Mouse (Mus musculus): ENCODE measurements around the gene Itgb4. TPM values are rescaled to one million over a fixed set of nuclear protein-coding genes. Genes with fewer than 3 reads are reported as not detected.

The Itgb4 gene
- polyA plus RNA-seq, 1 experiment from 2014 or later: 0.77 TPM

DNA sequence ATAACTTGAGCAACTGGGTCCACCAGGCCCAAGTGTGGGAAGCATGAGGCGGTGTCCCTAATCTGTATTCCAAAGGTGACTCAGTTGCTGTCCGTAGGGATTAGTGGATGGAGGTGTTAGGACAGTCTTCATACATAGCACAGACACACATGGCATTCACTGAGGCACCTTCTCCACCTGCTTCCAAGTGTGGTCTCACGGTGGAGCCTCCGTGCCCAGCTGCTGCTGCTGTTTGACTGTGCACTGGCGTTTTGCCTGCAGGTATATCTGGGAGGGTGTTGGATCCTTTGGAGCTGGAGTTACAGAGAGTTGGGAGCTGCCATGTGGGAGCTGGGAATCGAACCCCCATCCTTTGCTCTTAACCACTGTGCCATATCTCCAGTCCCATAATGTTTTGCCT lies 60.1 kb downstream of the Itgb4 start:
- 90% methylated on average over 6 of the region's 6 CpGs for WGBS
- no peak overlapping the region for H3K4me2 ChIP-seq
- H3K4me3 ChIP-seq (ENCODE audit: low read depth, low read length): no peak overlapping the region
- ATAC-seq (replicated peaks; ENCODE audit: low FRiP score) (no peak), DNase-seq (ENCODE audit: low spot score) (no peak)
- no peaks in the 10 kb centered on the region for H3K9me3 ChIP-seq (ENCODE audit: control insufficient read depth, low read length)
- H3K36me3 ChIP-seq (ENCODE audit: control insufficient read depth, insufficient read depth, low read length): peaks cover 9% of the 10 kb centered on the region; the same call in 1 of the 2 replicates
- H3K27me3 ChIP-seq (replicated peaks; ENCODE audit: control insufficient read depth, insufficient read depth, low read length): no peaks in the 10 kb centered on the region
- H3K9ac ChIP-seq (ENCODE audit: low read depth, low read length): no peak overlapping the region; the same call in 1 of the 2 replicates
- peaks cover 6% of the 10 kb centered on the region; the same call in 1 of the 2 replicates for H3K4me1 ChIP-seq (replicated peaks; ENCODE audit: control insufficient read depth, insufficient read depth, low read length)
- no peak overlapping the region for H3K27ac ChIP-seq (ENCODE audit: low read depth, low read length)

- no peak for DNase-seq (ENCODE audit: low spot score)
- Histone ChIP-seq H3K9ac (ENCODE audit: low read depth, low read length) (no peak overlapping the region), H3K4me1 (replicated peaks; ENCODE audit: control insufficient read depth, insufficient read depth, low read length) (peaks cover 2% of the 10 kb centered on the region; the same call in 1 of the 2 replicates), H3K36me3 (ENCODE audit: control insufficient read depth, insufficient read depth, low read length) (peaks cover 17% of the 10 kb centered on the region), H3K27me3 (replicated peaks; ENCODE audit: control insufficient read depth, insufficient read depth, low read length) (no peaks in the 10 kb centered on the region), H3K27ac (ENCODE audit: low read depth, low read length) (no peak overlapping the region), H3K4me3 (ENCODE audit: low read depth, low read length) (no peak overlapping the region), H3K4me2 (no peak overlapping the region), H3K9me3 (ENCODE audit: control insufficient read depth, low read length) (no peaks in the 10 kb centered on the region; the same call in 1 of the 2 replicates)
- ATAC-seq (replicated peaks; ENCODE audit: low FRiP score): no peak
- 93% methylated on average over 3 of the region's 3 CpGs for WGBS
These were observed 62.2 kb downstream of the Itgb4 start for GRCm38 (mm10) chr11:116036671-116037070.

- Histone ChIP-seq H3K36me3 (ENCODE audit: control insufficient read depth, insufficient read depth, low read length) (peaks cover 22% of the 10 kb centered on the region), H3K9me3 (ENCODE audit: control insufficient read depth, low read length) (no peaks in the 10 kb centered on the region; the same call in 1 of the 2 replicates), H3K4me3 (ENCODE audit: low read depth, low read length) (no peak overlapping the region), H3K27me3 (replicated peaks; ENCODE audit: control insufficient read depth, insufficient read depth, low read length) (no peaks in the 10 kb centered on the region), H3K4me1 (replicated peaks; ENCODE audit: control insufficient read depth, insufficient read depth, low read length) (no peaks in the 10 kb centered on the region), H3K9ac (ENCODE audit: low read depth, low read length) (no peak overlapping the region), H3K27ac (ENCODE audit: low read depth, low read length) (no peak overlapping the region), H3K4me2 (no peak overlapping the region)
- DNase-seq (ENCODE audit: low spot score) (no peak), ATAC-seq (replicated peaks; ENCODE audit: low FRiP score) (no peak)
- 93% methylated on average over 9 of the region's 9 CpGs for WGBS
These were observed 63.3 kb downstream of the Itgb4 start for GRCm38 (mm10) chr11:116037826-116038225.

DNA sequence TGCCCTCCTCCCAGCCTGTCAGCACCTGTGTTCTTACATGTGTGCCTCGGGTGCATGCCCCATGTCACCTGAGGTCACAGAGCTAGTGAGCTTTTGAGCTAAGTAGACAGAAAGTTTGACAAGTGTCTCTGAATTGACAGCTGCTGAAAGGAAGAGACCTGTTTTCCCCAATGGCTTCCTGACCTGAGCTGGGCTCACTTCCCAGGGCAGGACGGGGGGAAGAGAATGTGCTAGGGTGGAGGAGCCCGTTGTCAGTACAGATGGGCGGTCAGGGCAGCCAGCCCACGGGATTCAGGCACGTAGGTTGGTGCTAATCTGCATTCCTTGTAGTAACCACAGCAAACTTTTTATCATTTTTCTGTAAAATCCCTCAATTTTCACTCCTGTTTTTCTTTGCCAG lies 66.1 kb downstream of the Itgb4 start:
- no peak overlapping the region for H3K4me3 ChIP-seq (ENCODE audit: low read depth, low read length)
- 80% methylated on average over 6 of the region's 6 CpGs for WGBS
- DNase-seq (ENCODE audit: low spot score) (no peak), ATAC-seq (replicated peaks; ENCODE audit: low FRiP score) (no peak)
- H3K36me3 ChIP-seq (ENCODE audit: control insufficient read depth, insufficient read depth, low read length): peaks cover 29% of the 10 kb centered on the region
- H3K9ac ChIP-seq (ENCODE audit: low read depth, low read length): no peak overlapping the region
- no peaks in the 10 kb centered on the region for H3K27me3 ChIP-seq (replicated peaks; ENCODE audit: control insufficient read depth, insufficient read depth, low read length)
- no peak overlapping the region for H3K4me2 ChIP-seq
- no peak overlapping the region for H3K27ac ChIP-seq (ENCODE audit: low read depth, low read length)
- H3K9me3 ChIP-seq (ENCODE audit: control insufficient read depth, low read length): no peaks in the 10 kb centered on the region; the same call in 1 of the 2 replicates
- no peaks in the 10 kb centered on the region for H3K4me1 ChIP-seq (replicated peaks; ENCODE audit: control insufficient read depth, insufficient read depth, low read length)

- Histone ChIP-seq H3K9ac (ENCODE audit: low read depth, low read length) (no peak overlapping the region), H3K9me3 (ENCODE audit: control insufficient read depth, low read length) (no peaks in the 10 kb centered on the region; the same call in 1 of the 2 replicates), H3K4me3 (ENCODE audit: low read depth, low read length) (no peak overlapping the region), H3K4me1 (replicated peaks; ENCODE audit: control insufficient read depth, insufficient read depth, low read length) (no peaks in the 10 kb centered on the region), H3K27me3 (replicated peaks; ENCODE audit: control insufficient read depth, insufficient read depth, low read length) (no peaks in the 10 kb centered on the region), H3K4me2 (no peak overlapping the region), H3K27ac (ENCODE audit: low read depth, low read length) (no peak overlapping the region), H3K36me3 (ENCODE audit: control insufficient read depth, insufficient read depth, low read length) (peaks cover 33% of the 10 kb centered on the region)
- WGBS: 93% methylated on average over 2 of the region's 2 CpGs
- ATAC-seq (replicated peaks; ENCODE audit: low FRiP score) (no peak), DNase-seq (ENCODE audit: low spot score) (no peak)
These were observed 67.3 kb downstream of the Itgb4 start for GRCm38 (mm10) chr11:116041833-116042232.

GRCm38 (mm10) chr11:116042372-116043138 lies 68.0 kb downstream of the Itgb4 start:
- ATAC-seq (replicated peaks; ENCODE audit: low FRiP score) (no peak), DNase-seq (ENCODE audit: low spot score) (no peak)
- Histone ChIP-seq H3K27ac (ENCODE audit: low read depth, low read length) (no peak overlapping the region), H3K4me3 (ENCODE audit: low read depth, low read length) (no peak overlapping the region), H3K4me1 (replicated peaks; ENCODE audit: control insufficient read depth, insufficient read depth, low read length) (no peaks in the 10 kb centered on the region), H3K9ac (ENCODE audit: low read depth, low read length) (no peak overlapping the region), H3K9me3 (ENCODE audit: control insufficient read depth, low read length) (no peaks in the 10 kb centered on the region; the same call in 1 of the 2 replicates), H3K36me3 (ENCODE audit: control insufficient read depth, insufficient read depth, low read length) (peaks cover 39% of the 10 kb centered on the region), H3K4me2 (no peak overlapping the region), H3K27me3 (replicated peaks; ENCODE audit: control insufficient read depth, insufficient read depth, low read length) (no peaks in the 10 kb centered on the region)
- WGBS: 64% methylated on average over 5 of the region's 5 CpGs

DNA sequence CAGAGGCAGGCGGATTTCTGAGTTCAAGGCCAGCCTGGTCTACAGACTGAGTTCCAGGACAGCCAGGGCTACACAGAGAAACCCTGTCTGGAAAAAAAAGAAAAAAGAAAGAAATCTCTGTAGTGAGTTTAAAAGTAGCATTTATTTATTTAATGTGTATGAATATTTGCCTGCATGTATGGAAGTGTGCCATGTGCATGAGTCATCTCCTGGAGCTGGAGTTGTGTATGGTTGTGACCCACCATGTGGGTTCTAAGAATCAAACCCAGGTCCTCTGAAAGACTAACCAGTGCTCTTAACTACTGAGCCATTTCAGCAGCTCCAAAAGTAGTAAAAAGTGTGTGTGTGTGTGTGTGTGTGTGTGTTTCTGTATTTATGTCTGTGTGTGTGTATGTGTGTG lies 68.8 kb downstream of the Itgb4 start:
- no peak for DNase-seq (ENCODE audit: low spot score)
- 97% methylated on average over 1 of the region's 1 CpGs for WGBS
- peaks cover 44% of the 10 kb centered on the region for H3K36me3 ChIP-seq (ENCODE audit: control insufficient read depth, insufficient read depth, low read length)

DNA sequence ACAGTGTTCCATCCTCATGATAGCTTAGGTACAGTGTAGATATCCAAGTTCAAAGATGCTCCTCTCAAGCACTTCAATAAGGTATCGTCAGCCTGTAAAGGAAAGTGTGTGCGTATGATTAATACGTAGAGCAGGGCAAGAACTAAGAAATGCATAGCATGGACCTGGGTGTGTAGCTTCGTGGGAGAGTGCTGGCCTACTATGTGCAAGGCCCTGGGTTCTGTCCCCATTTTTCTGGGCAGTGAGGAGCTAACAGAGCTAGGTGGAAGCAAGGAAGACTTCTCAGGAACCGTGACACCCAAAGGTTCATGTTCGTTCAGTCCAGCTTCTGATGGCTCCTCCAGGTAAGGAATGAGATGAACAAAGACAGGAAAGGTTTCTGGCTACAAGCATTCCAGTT lies 70.7 kb downstream of the Itgb4 start:
- H3K9ac ChIP-seq (ENCODE audit: low read depth, low read length): no peak overlapping the region
- no peak for ATAC-seq (replicated peaks; ENCODE audit: low FRiP score)
- no peaks in the 10 kb centered on the region for H3K27me3 ChIP-seq (replicated peaks; ENCODE audit: control insufficient read depth, insufficient read depth, low read length)
- H3K4me2 ChIP-seq: no peak overlapping the region
- H3K4me3 ChIP-seq (ENCODE audit: low read depth, low read length): no peak overlapping the region
- H3K4me1 ChIP-seq (replicated peaks; ENCODE audit: control insufficient read depth, insufficient read depth, low read length): no peaks in the 10 kb centered on the region; the same call in 1 of the 2 replicates
- H3K36me3 ChIP-seq (ENCODE audit: control insufficient read depth, insufficient read depth, low read length): peaks cover 56% of the 10 kb centered on the region
- no peak overlapping the region for H3K27ac ChIP-seq (ENCODE audit: low read depth, low read length)
- no peaks in the 10 kb centered on the region; the same call in 1 of the 2 replicates for H3K9me3 ChIP-seq (ENCODE audit: control insufficient read depth, low read length)
- WGBS: 91% methylated on average over 6 of the region's 6 CpGs
- no peak for DNase-seq (ENCODE audit: low spot score)

More for the DNA sequence above, 68.8 kb downstream of the Itgb4 start:
- H3K27ac ChIP-seq (ENCODE audit: low read depth, low read length): no peak overlapping the region
- no peak overlapping the region for H3K4me2 ChIP-seq
- no peaks in the 10 kb centered on the region for H3K4me1 ChIP-seq (replicated peaks; ENCODE audit: control insufficient read depth, insufficient read depth, low read length)
- H3K9me3 ChIP-seq (ENCODE audit: control insufficient read depth, low read length): no peaks in the 10 kb centered on the region; the same call in 1 of the 2 replicates
- no peak overlapping the region for H3K4me3 ChIP-seq (ENCODE audit: low read depth, low read length)
- H3K9ac ChIP-seq (ENCODE audit: low read depth, low read length): no peak overlapping the region
- ATAC-seq (replicated peaks; ENCODE audit: low FRiP score): no peak
- no peaks in the 10 kb centered on the region for H3K27me3 ChIP-seq (replicated peaks; ENCODE audit: control insufficient read depth, insufficient read depth, low read length)

DNA sequence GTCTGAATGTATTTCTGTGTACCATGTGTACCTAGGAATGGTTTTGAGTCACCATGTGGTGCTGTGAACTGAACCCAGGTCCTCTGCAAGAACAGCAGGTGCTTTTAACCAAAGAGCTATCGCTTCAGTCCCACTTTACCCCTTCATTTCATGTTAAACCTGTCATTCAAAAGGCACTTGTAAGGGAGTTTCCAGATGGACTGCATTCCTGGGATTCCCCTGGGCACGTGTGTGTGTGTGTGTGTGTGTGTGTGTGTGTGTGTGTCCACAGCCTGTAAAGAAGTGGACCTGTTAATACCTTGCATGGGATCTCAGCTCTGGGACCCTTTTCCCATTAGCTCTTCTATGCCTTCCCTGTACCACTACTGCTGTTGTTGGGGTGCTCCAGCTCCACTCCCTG lies 75.1 kb downstream of the Itgb4 start:
- H3K9me3 ChIP-seq (ENCODE audit: control insufficient read depth, low read length): no peaks in the 10 kb centered on the region; the same call in 1 of the 2 replicates
- no peak overlapping the region for H3K27ac ChIP-seq (ENCODE audit: low read depth, low read length)
- H3K9ac ChIP-seq (ENCODE audit: low read depth, low read length): no peak overlapping the region
- no peak overlapping the region for H3K4me3 ChIP-seq (ENCODE audit: low read depth, low read length)
- peaks cover 6% of the 10 kb centered on the region for H3K4me1 ChIP-seq (replicated peaks; ENCODE audit: control insufficient read depth, insufficient read depth, low read length)
- ATAC-seq (replicated peaks; ENCODE audit: low FRiP score) (no peak), DNase-seq (ENCODE audit: low spot score) (no peak)
- H3K36me3 ChIP-seq (ENCODE audit: control insufficient read depth, insufficient read depth, low read length): peaks cover 69% of the 10 kb centered on the region
- no peaks in the 10 kb centered on the region for H3K27me3 ChIP-seq (replicated peaks; ENCODE audit: control insufficient read depth, insufficient read depth, low read length)
- H3K4me2 ChIP-seq: no peak overlapping the region
- WGBS: 83% methylated on average over 2 of the region's 2 CpGs
